In the genomic region with DNA sequence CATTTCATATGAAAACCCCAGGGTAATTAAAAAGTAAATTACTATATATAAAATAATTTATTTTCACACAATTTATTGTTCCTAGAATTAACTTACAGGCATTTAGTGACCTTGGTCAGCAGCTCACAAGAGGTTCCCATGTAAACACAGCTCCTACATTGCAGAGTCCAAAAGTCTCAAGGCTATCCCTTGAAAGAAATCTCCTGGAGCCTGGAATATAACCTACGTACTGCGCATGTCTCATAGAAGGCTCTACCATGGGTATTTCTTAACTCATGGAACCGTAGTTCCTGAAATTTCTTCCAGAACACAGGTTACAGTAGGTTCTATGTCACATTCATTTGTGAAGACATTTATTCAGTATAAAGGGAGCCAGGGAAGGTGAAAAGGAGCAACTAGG, we compare ENCODE assay signal across 16 mouse cellular contexts.
"Had no signal": no experiment of that assay in that cellular context is flagged by ENCODE, and none has a peak within 500 bp of the region (broad histone marks: within the 10 kb centered on the region; RNA-seq: fewer than 3 reads in every experiment).

No protein-coding gene starts in this region.

- H3K9ac ChIP-seq: neural tube, embryonic 12.5 days; neural tube, embryonic 13.5 days; neural tube, embryonic 15.5 days; stomach, embryonic 15.5 days had no signal

- DNase-seq: retina, postnatal 1 day; right cerebral cortex, adult 18-20 months; right cerebral cortex, postnatal 14 days; right cerebral cortex, postnatal 25 days; right cerebral cortex, postnatal 4 days; spleen, adult 18-20 months; thymus, adult 18-20 months; thymus, adult 2 months; thymus, postnatal 14 days; thymus, postnatal 25 days; thymus, postnatal 36 days; thymus, postnatal 4 days had no signal

- H3K9me3 ChIP-seq: neural tube, embryonic 12.5 days; neural tube, embryonic 13.5 days; neural tube, embryonic 15.5 days; stomach, embryonic 15.5 days had no signal

- H3K27me3 ChIP-seq: neural tube, embryonic 12.5 days; neural tube, embryonic 13.5 days; neural tube, embryonic 15.5 days; stomach, embryonic 15.5 days had no signal

- H3K4me2 ChIP-seq: neural tube, embryonic 12.5 days; neural tube, embryonic 13.5 days; neural tube, embryonic 15.5 days; stomach, embryonic 15.5 days had no signal

- H3K4me1 ChIP-seq: neural tube, embryonic 12.5 days; neural tube, embryonic 13.5 days; neural tube, embryonic 15.5 days; stomach, embryonic 15.5 days had no signal

- H3K4me3 ChIP-seq: neural tube, embryonic 12.5 days; neural tube, embryonic 13.5 days; neural tube, embryonic 15.5 days; stomach, embryonic 15.5 days had no signal

- H3K36me3 ChIP-seq: neural tube, embryonic 15.5 days; stomach, embryonic 15.5 days had no signal

- H3K27ac ChIP-seq: neural tube, embryonic 12.5 days; neural tube, embryonic 13.5 days; neural tube, embryonic 15.5 days; stomach, embryonic 15.5 days had no signal
